Mouse (Mus musculus): Measurements from ENCODE around the gene Palm2.

Gene Palm2

GRCm38 (mm10) chr4:57514003-57514937 lies 80.2 kb downstream of the Palm2 start:
- DNase-seq = no peak

- DNase-seq = no peak
Observed at GRCm38 (mm10) chr4:57515356-57515755, 81.3 kb downstream of the Palm2 start.

- DNase-seq = no peak
Observed at GRCm38 (mm10) chr4:57523456-57523855, 89.4 kb downstream of the Palm2 start.

GRCm38 (mm10) chr4:57524461-57524860 lies 90.4 kb downstream of the Palm2 start:
- no peak for DNase-seq

DNA sequence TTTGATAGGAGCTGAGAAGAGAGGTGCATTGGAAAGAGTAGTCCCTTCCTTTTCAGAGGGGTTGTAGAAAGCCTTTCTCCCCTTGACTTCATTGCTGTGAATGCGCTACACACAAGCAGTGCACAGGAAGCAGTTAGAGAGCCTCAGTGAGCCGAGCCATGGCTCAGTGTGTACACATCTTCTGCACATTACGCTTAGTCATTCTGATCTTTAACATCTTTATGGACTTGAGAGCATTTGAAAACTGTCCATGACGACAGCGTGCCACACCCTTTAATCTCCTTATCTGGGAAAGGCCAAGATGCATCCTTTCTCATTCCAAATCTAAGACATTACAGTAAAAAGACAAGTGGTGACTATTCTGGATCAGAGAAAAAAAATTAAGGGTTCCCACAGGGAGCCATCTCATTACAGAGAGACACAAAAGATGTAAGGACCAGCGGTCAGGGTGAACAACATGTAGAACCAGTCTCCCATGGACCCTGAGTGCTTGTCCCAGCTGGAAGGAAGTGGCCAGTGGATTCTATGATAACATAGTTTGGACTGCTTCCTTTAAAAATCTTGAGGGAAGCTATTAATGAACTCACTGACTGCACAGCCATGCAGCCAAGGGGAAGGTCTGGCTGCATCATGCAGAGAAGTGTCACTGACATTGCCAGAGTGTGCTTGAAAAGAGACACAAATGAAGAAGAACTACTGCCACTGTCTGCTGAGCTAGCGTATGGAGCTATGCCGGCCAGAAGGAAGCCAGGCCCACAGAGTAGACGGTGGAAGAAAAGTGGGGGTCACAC lies 91.4 kb downstream of the Palm2 start:
- DNase-seq = no peak

DNA sequence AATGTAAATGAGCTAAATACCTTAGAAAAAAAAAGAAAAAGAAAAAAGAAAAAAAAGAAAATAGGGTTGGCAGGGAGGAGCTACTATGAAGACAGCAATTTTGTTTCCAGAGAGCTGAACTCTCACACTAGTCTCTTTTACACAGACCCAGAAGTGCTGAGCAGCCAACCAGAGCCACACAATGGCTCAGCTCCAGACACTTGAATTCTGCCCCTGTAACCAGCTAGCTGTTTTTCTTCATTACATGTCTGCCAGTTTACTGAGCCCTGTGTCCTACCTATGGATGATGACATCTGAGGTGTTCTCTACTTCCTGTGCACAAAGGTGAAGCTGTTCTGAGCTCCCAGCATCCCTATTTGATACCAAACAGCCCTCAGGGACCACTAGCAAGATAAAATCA lies 94.2 kb downstream of the Palm2 start:
- no peak for DNase-seq

DNA sequence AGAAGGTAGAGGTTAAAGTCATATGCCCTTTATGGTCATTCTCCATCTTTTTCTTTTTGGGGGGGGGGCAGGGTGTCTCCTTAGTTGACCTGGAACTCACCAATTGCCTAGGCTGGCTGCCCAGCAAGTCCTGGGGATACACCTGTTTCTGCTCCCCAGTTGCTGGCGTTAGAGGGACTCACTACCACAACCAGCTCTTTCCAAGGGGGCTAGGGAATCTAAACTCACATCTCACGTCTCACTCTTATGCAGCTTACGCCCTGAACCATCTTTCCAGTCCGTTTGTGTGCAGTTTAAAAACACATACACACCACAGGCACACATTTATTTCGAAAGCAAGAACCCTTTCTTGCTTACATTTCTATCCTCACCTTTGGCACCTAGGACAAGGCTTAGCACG lies 99.6 kb downstream of the Palm2 start:
- DNase-seq = no peak

DNA sequence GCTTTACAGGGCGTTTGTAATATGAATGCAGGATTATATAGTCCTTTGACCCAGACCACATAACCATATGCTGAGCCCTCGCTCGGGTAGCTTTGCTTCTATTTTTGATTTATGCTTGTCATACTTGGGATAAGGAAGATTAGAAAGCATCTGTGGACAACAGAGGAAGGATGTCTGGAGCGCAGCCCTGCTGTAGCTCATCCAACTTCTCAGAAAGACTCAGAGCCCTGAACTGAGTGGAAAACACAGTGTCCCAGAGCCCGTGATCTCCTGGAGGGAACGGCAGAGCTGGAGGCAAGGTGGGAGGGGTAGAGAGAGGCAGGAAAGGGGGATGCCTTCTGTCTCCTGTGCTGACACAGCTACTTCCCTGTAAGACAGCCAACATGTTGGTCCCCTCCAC lies 100.2 kb downstream of the Palm2 start:
- DNase-seq = no peak

- no peak for DNase-seq
Observed at GRCm38 (mm10) chr4:57535087-57535486, 101.0 kb downstream of the Palm2 start.

DNA sequence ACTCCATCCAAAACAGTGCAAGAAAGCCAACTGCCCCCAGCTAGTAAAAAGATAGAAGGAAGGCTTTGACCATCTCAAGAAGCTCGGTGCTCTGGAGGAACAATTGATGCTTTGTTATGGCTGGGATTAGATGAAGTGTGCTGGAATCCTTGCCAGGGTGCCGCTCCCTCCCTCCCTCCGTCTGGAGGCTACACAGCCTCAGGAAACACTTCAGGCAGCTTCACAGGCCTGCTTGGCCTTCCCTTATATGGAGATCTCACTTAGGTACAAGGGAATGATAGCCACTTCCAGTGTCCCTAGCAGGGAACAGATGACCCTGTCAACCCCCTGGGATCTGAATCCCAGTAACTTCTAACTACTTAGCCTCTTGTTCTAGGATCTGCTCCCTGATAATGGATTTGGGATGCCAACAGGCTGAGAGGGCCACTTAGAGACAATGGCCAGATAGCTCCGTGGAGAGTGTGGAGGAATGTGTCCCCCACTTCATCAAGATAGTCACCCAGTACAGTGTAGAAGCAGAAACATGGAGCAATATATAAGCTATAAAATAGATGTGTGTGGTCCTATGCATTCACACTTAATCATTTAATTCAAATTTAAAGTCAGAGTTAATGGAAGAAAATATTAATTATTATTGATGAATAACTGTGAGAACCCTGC lies 104.1 kb downstream of the Palm2 start:
- DNase-seq = no peak

DNA sequence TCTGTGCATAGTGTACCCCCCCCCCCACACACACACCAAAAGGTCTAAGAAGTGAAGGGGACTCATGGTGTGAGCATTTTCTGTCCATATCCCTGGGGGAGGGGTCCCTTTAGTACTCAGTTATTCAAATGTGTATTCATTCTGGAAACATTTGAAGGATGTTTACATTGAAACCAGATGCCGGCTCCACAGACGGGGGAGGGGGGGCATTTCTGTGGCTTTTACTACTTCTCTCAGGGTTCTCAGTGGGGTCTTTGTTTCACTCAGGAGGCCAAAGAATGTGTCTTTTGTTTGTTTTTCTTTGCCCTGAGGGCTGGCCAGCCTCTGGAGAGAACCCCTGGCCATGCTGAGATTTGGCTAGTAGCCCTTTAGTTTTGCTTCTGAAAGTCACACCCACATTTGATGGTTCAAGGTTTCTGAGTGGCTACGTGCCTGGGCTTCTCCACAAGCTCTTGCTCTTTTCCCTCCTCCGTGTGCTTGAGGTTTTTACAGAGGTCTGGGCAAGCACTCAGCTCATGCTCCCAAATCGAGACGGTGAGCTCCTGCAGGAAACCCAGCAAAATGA lies 109.7 kb downstream of the Palm2 start:
- no peak for DNase-seq

DNA sequence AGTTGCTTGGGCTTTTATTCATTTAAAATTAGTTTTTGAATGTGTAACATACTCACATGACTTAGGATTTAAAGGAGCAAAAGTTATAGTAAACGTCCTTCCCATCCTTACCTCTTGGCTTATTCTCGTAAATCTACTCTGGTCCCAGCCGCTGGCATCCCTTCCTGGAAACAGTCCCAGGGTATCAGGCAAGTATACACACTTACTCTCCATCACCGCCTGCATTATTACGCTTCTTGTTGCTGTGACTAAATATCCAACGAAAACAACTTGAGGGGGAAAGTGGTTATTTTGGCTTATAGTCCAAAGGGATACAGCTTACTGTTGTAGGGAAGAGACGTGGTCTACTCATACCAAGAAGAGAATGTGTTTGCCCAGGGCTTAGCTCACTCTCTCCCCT lies 113.7 kb downstream of the Palm2 start:
- DNase-seq = no peak

DNA sequence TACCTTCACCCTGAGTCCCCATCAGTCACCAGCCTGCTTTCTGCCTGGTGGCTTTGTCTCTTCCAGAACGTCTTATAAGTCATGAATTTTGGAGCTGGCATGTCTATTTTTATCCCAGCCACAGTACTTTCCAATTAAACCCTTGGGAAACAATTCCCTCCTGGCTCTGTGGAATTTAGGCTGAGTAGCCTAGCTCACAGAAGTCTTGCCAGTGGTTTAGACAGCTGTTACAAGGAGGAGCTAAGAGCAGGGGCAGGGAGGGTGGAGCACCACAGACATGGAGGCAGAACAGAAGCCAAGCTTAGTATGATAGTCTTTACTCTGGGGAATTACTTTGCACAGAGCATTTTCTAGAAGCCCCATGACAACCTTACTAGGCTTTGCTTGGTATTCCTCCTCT lies 116.2 kb downstream of the Palm2 start:
- DNase-seq = no peak

DNA sequence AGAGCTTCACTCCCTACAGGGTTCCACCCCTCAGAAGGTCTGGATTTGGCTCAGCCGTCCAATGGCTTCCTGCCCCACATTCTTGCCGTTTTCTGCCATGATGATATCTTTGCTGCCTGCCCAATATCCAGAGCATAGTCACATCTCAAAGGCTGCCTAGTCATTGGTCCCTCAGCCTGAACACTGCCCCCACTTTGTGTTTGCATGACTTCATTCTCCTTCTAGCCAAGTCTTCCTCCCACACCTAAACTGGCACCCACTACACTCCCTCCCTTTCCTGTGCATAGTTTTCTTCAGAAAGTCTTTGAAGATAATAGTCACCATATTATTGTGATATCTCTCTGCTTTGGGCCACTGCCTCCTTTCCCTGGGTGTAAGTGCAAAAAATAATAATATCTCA lies 123.1 kb downstream of the Palm2 start:
- no peak for DNase-seq

GRCm38 (mm10) chr4:57559438-57559837 lies 125.4 kb downstream of the Palm2 start:
- DNase-seq = no peak

DNA sequence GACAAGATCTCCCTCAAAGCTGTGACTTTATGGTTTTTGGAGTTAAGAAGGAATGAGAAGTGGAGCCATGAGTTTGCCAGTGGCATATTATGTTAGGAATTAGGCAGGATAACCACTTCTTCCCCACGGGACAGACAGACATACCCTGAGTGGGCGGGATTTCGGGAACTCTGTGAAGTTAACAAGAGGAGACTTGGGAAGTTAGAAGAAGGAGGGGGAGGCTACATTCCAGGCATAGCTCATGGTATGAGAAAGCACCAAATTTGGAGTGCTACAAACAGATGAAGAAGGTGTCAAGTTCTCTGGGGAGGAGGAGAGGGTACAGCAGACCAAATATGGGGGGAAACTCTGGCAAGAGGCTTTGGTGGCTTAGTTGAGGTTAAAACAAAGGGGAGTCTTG lies 126.0 kb downstream of the Palm2 start:
- no peak for DNase-seq

DNA sequence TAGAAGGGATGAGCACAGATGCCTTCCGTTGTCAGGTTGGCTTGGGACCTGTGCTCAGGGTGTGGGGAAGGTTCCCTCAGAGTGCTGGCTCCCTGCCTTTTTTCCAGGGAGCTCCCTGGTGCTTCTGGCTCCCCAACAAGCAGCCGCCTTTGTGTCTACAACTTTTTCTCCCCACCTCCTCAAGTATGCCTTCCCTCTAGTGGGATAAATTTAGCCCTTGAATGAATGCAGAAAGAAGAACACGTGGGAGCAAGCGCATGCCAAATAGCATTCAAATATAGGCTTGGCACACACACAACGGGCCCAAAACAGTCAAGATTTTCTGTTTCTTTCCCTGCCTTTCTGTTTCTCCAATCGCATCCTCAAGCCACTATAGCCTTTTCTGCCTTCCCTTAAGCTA lies 127.0 kb downstream of the Palm2 start:
- no peak for DNase-seq

DNA sequence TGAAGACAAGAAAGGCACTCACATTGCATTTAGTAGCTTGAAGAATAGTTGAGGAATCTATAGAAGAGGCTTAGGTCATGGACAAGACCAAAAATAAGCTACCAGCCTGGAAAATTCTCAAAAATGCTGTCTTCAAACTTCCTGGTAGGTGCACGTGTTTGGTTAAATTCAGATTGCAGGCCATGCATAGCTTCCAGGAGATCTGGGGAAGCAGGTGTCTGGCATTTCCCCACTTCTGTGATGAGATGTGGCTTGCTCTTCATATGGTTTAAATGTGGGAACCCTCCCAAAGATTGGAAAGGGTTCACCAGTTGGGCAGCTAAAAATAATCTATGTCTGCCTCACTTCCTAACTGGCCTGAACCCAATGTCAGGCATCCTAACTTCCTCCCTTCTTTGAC lies 131.2 kb downstream of the Palm2 start:
- no peak for DNase-seq

DNA sequence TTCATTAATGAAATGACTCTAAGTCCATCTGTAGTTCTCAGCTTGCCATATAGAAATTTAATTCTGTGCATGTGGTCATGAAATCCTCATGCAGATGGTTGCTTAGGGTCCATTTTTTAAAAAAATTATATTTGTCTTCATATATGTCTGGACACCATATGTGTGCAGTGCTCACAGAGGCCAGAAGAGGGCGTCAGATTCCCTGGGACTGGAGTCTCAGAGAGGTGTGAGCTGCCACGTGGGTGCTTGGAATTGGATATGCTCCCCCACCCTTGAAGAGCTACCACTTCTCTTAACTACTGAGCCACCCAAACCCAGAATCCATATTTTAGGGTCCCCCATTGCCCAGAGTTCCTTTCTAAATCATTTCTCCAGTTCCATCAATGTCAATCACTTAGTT lies 131.8 kb downstream of the Palm2 start:
- no peak for DNase-seq

GRCm38 (mm10) chr4:57567666-57568206 lies 133.7 kb downstream of the Palm2 start, which contains the start of gene Pakap:
Pakap (plus strand) TSS chr4:57568179.
- DNase-seq = peak in 1 of 2 experiments; percentile 50

- DNase-seq = no peak
Observed at GRCm38 (mm10) chr4:57568268-57569068, 134.4 kb downstream of the Palm2 start.

DNA sequence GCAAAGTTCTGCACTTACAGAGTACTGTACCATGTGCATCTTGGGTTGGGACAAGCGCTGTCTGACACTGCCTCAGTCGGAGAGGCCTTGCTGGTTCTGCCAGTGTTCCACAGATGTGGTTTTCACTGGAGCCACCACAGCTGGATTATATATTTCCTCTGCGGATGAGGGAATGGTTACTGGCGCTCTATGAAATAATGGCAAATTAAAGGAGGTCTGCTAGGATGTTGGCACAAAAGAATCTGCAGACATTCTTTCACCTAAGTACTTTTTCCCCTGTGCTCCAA lies 135.0 kb downstream of the Palm2 start:
- DNase-seq = no peak
